ENCODE assay signal across 17 mouse cellular contexts in genomic region chr14:35561244-35561893, GRCm38 (mm10).
"Had no signal": no experiment of that assay in that cellular context is flagged by ENCODE, and none has a peak within 500 bp of the region (broad histone marks: within the 10 kb centered on the region; RNA-seq: fewer than 3 reads in every experiment).

No protein-coding gene starts in this region.

- H3K27ac ChIP-seq: intestine, embryonic 15.5 days; layer of hippocampus, adult 2 months; limb, embryonic 12.5 days; liver, embryonic 13.5 days; lung, embryonic 15.5 days; macrophage; midbrain, embryonic 12.5 days; stomach, postnatal 0 days had no signal

- H3K27me3 ChIP-seq: intestine, embryonic 15.5 days; limb, embryonic 12.5 days; liver, embryonic 13.5 days; lung, embryonic 15.5 days; megakaryocyte, embryonic 14.5 days; midbrain, embryonic 12.5 days had no signal

- H3K9ac ChIP-seq: intestine, embryonic 15.5 days; limb, embryonic 12.5 days; liver, embryonic 13.5 days; liver, postnatal 0 days; lung, embryonic 15.5 days; midbrain, embryonic 12.5 days had no signal

- DNase-seq: kidney, adult 18-20 months; kidney, postnatal 10 days; kidney, postnatal 4 days; liver; liver, embryonic 13.5 days; liver, postnatal 0 days; lung, postnatal 14 days; thymus, adult 18-20 months; thymus, postnatal 14 days had no signal

- H3K4me2 ChIP-seq: intestine, embryonic 15.5 days; limb, embryonic 12.5 days; liver, embryonic 13.5 days; lung, embryonic 15.5 days; midbrain, embryonic 12.5 days had no signal

- H3K4me3 ChIP-seq: intestine, embryonic 15.5 days; layer of hippocampus, adult 2 months; limb, embryonic 12.5 days; liver, embryonic 13.5 days; lung, embryonic 15.5 days; megakaryocyte, embryonic 14.5 days; midbrain, embryonic 12.5 days had no signal

- H3K4me1 ChIP-seq: intestine, embryonic 15.5 days; limb, embryonic 12.5 days; liver, embryonic 13.5 days; lung, embryonic 15.5 days; megakaryocyte, embryonic 14.5 days; midbrain, embryonic 12.5 days had no signal

- H3K36me3 ChIP-seq: intestine, embryonic 15.5 days; limb, embryonic 12.5 days; liver, embryonic 13.5 days; lung, embryonic 15.5 days; midbrain, embryonic 12.5 days had no signal

- H3K9me3 ChIP-seq: intestine, embryonic 15.5 days; limb, embryonic 12.5 days; liver, embryonic 13.5 days; lung, embryonic 15.5 days; midbrain, embryonic 12.5 days had no signal

- ATAC-seq: intestine, embryonic 15.5 days; liver, postnatal 0 days had no signal
